Mouse (Mus musculus) embryonic stem cell, embryonic (primary cell): ENCODE results near the gene Gm43518.

ENCODE experiments used
- CTCF ChIA-PET, 4 experiments: fragments of 300-600 bp in 2 of 4; fragments of 350-600 bp in 2 of 4; sonication (Branson Sonifier 250); formaldehyde crosslinking; loops; one replicate each; lab custom pipeline; 2022; ENCODE audit warnings: inconsistent platforms in 2 of 4; lab: Charles Lee
- POLR2A ChIA-PET, 4 experiments: fragments of 300-600 bp in 2 of 4; fragments of 350-600 bp in 2 of 4; sonication (Branson Sonifier 250); formaldehyde crosslinking; loops; one replicate each; lab custom pipeline; 2022; ENCODE audit warnings: antibody characterized with exemption in 4 of 4, inconsistent platforms in 1 of 4; lab: Charles Lee

Gm43518 gene

DNA sequence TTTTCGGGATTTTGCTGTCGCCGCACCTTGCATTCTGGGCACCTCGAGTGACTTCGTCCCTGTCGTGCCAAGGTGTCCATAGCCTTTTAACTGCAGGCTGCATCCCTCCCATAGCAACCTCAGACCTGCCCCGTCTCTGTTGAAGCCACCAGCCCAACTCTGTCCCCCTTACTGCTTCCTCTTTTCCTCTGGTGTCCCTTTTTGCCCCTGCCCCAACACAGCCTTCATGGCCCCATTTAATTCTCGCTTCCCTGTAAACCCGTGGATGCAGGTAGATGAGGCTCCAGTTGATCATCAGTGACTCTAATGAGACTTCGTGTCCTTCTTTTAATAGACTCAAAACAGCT, 19.6 kb upstream of the Gm43518 start:
- CTCF ChIA-PET = interaction anchor here in 2 of 4 experiments (0.5 to 0.7 kb wide), 7 partner anchors 15 to 1397 kb away, joined by 3 to 4 read pairs (median 3); partner anchors contain the start of gene Ccdc62 (in 1 of the 2)
- POLR2A ChIA-PET = interaction anchor here (0.7 to 2.4 kb wide), 13 partner anchors 8 to 577 kb away, joined by 3 to 11 read pairs (median 4); partner anchors contain the start of genes Ccdc62 (in 3 of the 4), 2810006K23Rik (in 1 of the 4), Kntc1 (in 1 of the 4) and Mphosph9 (in 1 of the 4)

DNA sequence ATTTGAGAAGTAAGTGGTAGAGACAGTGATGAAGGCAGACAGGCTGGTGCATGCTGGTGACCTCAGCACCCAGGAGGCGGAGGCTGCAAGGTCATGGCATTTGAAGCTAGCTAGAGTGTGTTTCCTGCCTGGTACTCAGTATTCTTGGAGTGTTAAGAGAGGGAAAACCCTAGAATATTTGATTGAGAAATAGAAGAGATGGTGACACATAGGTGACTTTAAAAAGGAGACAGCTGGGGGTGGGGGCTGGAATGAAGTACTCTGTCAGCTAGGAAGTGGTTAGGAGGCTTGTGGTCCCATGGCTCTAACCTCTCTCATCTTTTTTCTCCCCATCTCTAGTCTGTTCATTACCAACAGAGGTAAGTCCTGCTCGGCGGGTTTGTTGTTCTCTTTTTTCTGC, 12.4 kb upstream of the Gm43518 start:
- ChIA-PET POLR2A (interaction anchor here in 2 of 4 experiments (0.8 to 2.1 kb wide), 8 partner anchors 13 to 194 kb away, joined by 3 to 8 read pairs (median 4); partner anchors contain the start of genes Ccdc62 (in 2 of the 2), Gm43518 (in 1 of the 2), Kntc1 (in 1 of the 2) and Rsrc2 (in 1 of the 2)), CTCF (interaction anchor here in 1 of 4 experiments (0.6 kb wide), 1 partner anchor 94 kb away, joined by 3 read pairs; no protein-coding TSS in a partner anchor)

DNA sequence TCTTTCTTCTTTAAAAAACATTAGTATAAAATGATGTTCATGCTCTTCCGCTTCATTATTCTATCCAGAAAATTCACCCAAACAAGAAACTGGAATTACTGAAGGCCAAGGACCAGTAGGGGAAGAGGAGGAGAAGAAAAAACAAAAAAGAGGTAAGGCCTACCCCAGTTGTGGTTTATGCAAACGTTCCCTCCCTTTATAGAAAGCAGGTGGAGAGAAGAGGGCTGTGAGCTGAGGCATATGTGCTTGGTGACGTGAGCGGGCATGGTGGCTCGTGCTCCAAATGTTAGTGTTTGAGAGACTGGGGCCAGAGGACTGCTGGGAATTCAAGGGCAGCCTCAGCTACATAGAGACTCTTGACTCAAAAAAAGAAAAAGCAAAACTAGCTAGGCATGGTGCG, 5.1 kb upstream of the Gm43518 start:
- POLR2A ChIA-PET = interaction anchor here in 3 of 4 experiments (0.5 to 2.0 kb wide), 6 partner anchors 13 to 173 kb away, joined by 3 to 11 read pairs (median 3); partner anchors contain the start of genes Kntc1 (in 1 of the 3) and Rsrc2 (in 1 of the 3)
- CTCF ChIA-PET = interaction anchor here in 1 of 4 experiments (0.6 kb wide), 2 partner anchors 15 to 28 kb away, joined by 3 to 4 read pairs; no protein-coding TSS in a partner anchor

DNA sequence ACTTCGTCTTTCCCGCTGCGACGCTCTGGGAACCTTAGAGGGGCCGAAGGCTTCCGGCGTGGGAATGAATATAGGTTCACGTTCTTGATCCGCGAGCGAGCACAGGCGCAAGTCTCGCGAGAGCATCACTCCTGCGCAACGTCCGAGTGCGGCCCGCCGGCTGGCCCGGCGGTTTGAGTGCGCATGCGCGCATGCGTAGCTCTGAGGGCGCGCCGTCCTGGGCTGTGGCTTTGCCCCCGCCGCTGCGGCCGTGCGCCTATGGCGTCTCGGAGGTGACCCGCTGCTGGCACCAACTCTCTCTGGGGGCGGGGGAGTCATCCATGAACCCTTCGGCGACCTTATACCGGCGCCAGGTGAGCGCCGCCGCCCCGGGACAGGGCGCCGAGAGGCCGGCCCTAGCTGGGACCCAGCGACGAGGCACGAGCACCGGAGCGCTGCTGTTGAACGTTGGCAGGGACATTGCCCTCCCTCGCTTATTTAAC, 3.3 kb downstream of the Gm43518 start, which contains the start of gene Ccdc62:
Gene Ccdc62, plus strand, starts transcription at position 172 of the 482 bp plus-strand sequence.
- POLR2A ChIA-PET = interaction anchor here in 3 of 4 experiments (0.5 to 2.0 kb wide), 28 partner anchors 8 to 762 kb away, joined by 3 to 8 read pairs (median 4); partner anchors contain the start of genes Vps37b (in 2 of the 3), 2810006K23Rik (in 1 of the 3), Abcb9 (in 1 of the 3) and Denr (in 1 of the 3)
- CTCF ChIA-PET = interaction anchor here in 2 of 4 experiments (0.5 to 1.2 kb wide), 8 partner anchors 11 to 553 kb away, joined by 3 to 4 read pairs (median 3); partner anchors contain the start of genes Abcb9 (in 1 of the 2), Denr (in 1 of the 2) and Snrnp35 (in 1 of the 2)

DNA sequence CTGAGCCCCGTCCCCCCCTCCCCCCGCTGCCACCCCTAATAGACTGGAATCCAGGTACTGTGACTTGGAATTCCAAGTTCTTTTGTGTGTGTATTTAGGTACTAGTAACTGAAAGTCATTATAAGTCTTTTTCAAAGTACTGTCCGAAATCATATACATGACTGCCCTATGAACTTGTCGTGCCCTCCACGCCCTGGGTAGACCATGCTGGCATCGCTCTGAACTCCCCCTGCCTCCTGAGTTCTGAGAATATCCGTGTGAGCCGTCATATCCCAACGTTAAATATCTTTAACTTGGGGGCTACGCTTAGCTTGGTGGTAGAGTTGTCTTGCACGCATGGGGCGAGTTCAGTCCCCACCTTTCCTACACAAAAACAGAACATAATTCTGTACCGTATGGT, 3.9 kb downstream of the Gm43518 start:
- POLR2A ChIA-PET = interaction anchor here in 3 of 4 experiments (0.5 to 2.0 kb wide), 27 partner anchors 10 to 763 kb away, joined by 3 to 8 read pairs (median 4); partner anchors contain the start of genes Vps37b (in 2 of the 3), 2810006K23Rik (in 1 of the 3), Abcb9 (in 1 of the 3) and Denr (in 1 of the 3)
- CTCF ChIA-PET = interaction anchor here in 2 of 4 experiments (0.6 to 1.2 kb wide), 3 partner anchors 87 to 165 kb away, joined by 3 to 4 read pairs (median 3); partner anchors contain the start of gene Abcb9 (in 1 of the 2)

DNA sequence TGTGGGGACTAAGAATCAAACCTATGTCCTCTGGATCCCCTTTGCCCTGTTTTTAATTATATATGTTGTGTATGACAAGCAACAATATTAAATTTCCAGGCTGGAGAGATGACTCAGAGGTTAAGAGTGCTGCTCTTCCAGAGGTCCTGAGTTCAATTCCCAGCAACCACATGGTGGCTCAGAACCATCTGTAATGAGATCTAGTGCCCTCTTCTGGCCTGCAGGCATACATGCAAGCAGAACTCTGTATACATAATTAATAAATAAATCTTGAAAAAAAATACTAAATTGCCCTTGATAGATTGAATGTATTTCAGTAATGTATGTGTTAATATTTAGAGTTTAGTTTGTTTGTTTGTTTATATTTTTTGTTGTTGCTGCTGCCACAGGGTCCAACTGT, 5.7 kb downstream of the Gm43518 start:
- CTCF ChIA-PET = interaction anchor here in 2 of 4 experiments (1.0 to 2.1 kb wide), 3 partner anchors 23 to 152 kb away, joined by 4 to 12 read pairs (median 9); no protein-coding TSS in a partner anchor

DNA sequence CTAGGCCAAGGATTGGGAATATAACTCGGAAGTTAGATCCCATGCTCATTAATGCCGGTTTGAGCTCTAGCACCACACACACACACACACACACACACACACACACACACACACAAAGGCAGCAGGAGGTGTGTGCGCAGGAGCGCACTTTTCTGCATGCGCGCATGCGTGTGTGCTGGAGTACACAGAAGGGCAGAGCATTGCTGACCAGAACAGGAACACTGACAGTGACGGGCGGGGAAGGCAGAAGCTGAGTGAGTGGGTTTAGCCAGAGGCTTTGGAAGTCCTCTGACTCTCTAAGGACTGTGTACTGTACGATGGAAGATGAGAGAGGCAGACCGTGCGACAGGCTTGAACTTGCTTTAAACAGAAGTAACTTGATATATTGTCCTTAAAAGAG, 6.3 kb downstream of the Gm43518 start:
- ChIA-PET POLR2A (interaction anchor here in 3 of 4 experiments (0.5 to 1.6 kb wide), 14 partner anchors 10 to 394 kb away, joined by 3 to 8 read pairs (median 3); partner anchors contain the start of genes 2810006K23Rik (in 1 of the 3), Abcb9 (in 1 of the 3) and Mphosph9 (in 1 of the 3)), CTCF (interaction anchor here in 3 of 4 experiments (0.8 to 2.1 kb wide), 15 partner anchors 8 to 178 kb away, joined by 3 to 14 read pairs (median 5); no protein-coding TSS in a partner anchor)

More for the DNA sequence above, 5.7 kb downstream of the Gm43518 start:
- POLR2A ChIA-PET = interaction anchor here in 3 of 4 experiments (0.5 to 1.4 kb wide), 7 partner anchors 9 to 395 kb away, joined by 3 to 4 read pairs (median 3); partner anchors contain the start of genes 2810006K23Rik (in 1 of the 3) and Mphosph9 (in 1 of the 3)

DNA sequence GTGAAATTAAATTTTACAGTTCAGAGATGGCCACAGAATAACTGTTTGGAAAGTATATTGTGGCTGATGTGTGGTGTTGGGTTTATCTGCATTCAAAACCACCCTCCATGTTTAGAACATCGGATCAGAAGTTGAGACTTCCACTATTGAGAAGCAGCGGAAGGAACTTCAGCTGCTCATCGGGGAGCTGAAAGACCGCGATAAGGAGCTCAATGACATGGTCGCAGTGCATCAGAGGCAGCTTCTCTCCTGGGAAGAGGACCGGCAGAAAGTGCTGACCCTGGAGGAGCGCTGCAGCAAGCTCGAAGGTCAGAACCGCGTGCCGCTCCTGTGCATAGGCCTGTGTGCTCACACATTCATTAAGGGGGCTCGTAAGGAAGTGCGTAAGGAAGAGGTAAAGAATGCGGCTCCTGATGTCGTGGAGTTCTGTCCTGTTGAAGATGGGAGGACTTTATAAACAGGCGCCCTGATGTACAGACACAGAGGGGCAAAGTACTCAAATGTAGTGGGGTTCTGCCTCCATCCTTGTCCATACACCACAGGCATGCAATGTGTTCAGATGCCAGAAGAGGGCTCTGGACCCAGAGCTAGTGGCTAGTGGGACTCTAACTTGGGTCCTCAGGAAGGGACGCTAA, 6.9 kb downstream of the Gm43518 start:
- ChIA-PET CTCF (interaction anchor here (0.5 to 2.1 kb wide), 22 partner anchors 8 to 462 kb away, joined by 3 to 14 read pairs (median 4); no protein-coding TSS in a partner anchor), POLR2A (interaction anchor here in 3 of 4 experiments (0.6 to 1.6 kb wide), 13 partner anchors 24 to 393 kb away, joined by 3 to 8 read pairs (median 3); partner anchors contain the start of genes 2810006K23Rik (in 1 of the 3), Abcb9 (in 1 of the 3) and Mphosph9 (in 1 of the 3))

DNA sequence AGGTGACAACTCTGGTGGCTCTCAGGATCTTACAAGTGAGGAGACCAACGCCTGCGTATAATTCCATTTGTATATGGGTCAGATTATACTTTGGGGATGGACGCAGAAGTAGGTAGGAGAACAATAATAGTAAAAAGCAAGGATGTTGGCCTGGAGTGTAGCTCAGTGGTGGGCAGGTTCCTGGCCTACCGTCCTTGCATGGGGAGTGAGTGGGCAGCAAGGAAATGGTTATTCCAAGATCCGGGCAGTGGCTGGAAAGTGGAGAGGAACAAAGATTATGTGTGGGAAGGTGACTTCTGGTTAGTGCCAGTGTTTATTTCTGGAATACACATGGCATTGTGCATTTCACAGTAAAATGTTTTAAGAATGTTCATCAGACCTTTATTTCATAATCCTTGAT, 8.7 kb downstream of the Gm43518 start:
- CTCF ChIA-PET = interaction anchor here in 1 of 4 experiments (0.6 kb wide), 1 partner anchor 360 kb away, joined by 4 read pairs; no protein-coding TSS in a partner anchor
- POLR2A ChIA-PET = interaction anchor here in 1 of 4 experiments (1.6 kb wide), 1 partner anchor 140 kb away, joined by 3 read pairs; no protein-coding TSS in a partner anchor

DNA sequence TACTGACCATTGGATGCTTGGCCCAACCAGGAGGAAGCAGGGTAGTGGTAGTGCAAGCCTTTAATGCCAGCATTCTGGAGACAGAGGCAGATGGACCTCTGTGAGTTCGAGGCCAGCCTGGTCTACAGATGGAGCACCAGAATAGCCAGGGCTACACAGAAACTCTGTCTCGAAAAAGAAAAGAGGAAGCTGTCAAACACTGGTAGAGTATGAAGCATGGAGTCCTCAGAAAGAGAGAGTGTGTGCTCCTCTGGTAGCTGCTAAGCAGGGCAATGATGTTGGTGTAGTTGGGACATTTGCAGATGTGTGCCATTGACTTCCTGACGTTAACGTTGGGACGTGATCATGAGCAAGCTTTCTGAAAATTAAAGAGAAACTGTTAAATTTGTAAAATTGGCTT, 11.3 kb downstream of the Gm43518 start:
- ChIA-PET POLR2A (interaction anchor here in 2 of 4 experiments (0.6 to 1.5 kb wide), 5 partner anchors 9 to 1887 kb away, joined by 3 to 6 read pairs (median 3); partner anchors contain the start of gene Ccdc62 (in 1 of the 2)), CTCF (no interaction called here)

DNA sequence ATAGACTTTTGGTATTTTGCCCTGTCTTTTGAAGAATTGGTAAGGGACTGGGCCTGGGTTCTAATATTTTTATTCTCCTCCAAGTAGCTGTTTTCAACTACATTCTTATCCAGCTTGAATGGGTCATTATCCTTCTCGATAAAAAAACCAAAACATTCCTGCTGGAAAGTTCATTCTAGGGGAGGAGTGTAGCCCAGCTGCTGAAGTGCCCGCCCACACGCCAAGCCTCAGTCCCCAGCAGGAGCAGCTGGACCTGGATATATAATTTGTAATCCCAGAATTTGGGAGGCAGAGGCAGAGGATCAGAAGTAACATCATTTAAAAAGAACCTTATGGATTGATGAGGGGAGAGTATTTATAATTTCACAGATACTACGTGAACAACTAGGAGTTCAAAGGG, 19.3 kb downstream of the Gm43518 start:
- CTCF ChIA-PET = interaction anchor here in 2 of 4 experiments (1.0 to 1.8 kb wide), 2 partner anchors 56 to 139 kb away, joined by 3 to 5 read pairs; no protein-coding TSS in a partner anchor
- POLR2A ChIA-PET = no interaction called here

DNA sequence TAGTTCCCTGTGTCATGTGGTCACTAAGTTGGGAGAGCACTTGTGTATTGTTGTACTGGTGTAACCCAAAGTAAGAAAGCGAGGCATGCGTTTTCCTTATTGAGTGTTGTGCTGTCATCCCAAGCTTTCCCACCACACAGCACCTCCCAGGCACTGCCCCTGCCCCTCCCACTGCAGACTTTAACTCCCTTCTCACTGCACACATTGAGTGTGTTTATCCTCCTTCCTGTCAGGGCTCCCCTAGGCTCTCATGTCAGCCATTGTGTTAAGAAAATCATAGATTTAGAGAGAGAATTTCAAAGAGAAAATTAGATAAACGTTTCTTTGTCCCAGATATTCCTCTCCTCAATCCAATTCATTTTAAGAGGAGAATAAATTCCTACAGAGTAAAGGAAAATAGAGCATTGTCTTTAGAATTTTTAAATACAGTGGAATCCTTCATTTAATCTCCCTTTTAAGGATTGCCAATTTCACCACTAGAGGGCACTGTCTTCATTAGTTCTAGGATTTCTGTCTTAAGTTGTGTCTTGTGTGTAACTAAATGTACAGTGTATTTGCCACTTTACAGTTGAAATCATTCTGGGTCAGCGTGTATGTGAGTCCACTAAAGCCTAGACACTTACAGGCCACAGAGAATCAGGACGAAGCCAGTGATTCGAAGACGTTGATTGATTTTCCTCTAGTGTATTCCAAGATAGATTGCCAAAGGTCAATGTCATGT, 20.0 kb downstream of the Gm43518 start:
- CTCF ChIA-PET = interaction anchor here in 1 of 4 experiments (1.0 kb wide), 1 partner anchor 55 kb away, joined by 3 read pairs; no protein-coding TSS in a partner anchor
- POLR2A ChIA-PET = no interaction called here

DNA sequence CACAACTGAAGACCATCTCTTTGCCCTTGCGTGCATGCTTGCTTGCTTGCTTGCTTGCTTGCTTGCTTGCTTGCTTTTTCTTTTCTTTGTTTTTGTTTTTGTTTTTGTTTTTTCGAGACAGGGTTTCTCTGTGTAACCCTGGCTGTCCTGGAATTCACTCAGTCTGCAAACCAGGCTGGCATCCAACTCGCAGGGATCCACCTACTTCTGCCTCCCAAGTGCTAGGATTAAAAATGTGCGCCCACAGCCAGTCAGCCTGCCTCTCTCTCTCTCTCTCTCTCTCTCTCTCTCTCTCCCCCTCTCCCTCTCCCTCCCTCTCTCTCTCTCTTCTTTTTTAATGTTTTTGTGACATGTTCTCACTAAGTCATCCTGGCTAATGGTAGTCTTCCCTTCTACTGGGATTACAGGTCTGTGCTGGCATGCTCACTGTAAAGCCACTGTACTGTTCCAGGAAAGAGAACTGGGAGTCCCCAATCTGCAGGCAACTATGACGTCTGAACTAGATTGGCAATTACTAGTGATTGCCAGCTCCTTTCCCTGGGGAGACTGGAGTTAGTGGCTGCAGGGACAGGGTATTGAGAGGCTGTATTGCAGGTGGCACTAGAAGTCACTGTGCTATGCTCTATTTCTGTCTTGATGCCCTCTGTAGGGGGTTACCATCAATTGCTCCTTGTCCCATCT, 25.3 kb downstream of the Gm43518 start:
- CTCF ChIA-PET = no interaction called here

DNA sequence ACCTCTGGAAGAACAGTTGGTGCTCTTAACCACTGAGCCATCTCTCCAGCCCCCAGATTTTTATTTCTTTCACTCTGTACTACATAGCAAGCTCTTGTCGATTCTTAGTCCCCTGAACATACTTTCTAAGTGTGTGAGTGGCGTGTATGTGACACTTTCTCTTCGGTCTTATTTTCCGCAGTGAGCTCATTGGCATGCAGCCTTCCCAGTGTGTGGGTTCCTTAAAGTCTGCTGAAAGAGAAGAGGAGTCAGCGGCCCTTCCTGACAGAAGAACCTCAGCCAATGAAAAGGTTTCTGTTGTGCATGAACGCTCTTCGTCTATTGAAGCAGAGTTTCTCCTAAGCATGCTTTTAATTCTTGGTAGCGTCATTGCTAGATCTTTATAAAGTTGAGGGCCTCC, 30.0 kb downstream of the Gm43518 start:
- POLR2A ChIA-PET = interaction anchor here in 1 of 4 experiments (0.5 to 0.9 kb wide), 2 partner anchors 18 to 681 kb away, joined by 3 read pairs; no protein-coding TSS in a partner anchor
- CTCF ChIA-PET = interaction anchor here in 1 of 4 experiments (0.6 kb wide), 1 partner anchor 263 kb away, joined by 3 read pairs; no protein-coding TSS in a partner anchor

More for the DNA sequence above, 25.3 kb downstream of the Gm43518 start:
- POLR2A ChIA-PET = interaction anchor here in 1 of 4 experiments (0.5 to 0.6 kb wide), 2 partner anchors 41 to 1128 kb away, joined by 3 read pairs; no protein-coding TSS in a partner anchor

DNA sequence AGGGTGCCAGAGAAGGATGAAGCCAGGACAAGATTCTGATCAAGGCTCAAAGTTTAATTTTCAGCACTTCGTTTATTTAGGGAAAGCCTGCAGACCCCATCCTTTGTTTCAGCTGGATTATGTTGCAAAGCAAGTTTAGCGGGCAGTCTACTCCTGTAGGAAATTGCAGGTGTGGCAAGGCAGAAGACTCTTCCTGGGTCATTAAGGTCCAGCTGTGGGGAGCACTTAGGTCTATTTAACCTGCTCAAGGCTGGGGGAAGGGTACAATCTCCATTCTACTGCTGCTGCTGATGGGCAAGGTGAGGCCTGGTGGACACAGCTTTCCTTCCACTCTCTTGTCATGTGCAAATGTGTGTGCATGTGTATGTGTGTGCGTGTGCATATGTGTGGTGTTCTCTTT, 31.8 kb downstream of the Gm43518 start:
- ChIA-PET CTCF (interaction anchor here in 1 of 4 experiments (0.6 kb wide), 1 partner anchor 592 kb away, joined by 4 read pairs; no protein-coding TSS in a partner anchor), POLR2A (interaction anchor here in 1 of 4 experiments (2.2 kb wide), 1 partner anchor 108 kb away, joined by 6 read pairs; no protein-coding TSS in a partner anchor)

DNA sequence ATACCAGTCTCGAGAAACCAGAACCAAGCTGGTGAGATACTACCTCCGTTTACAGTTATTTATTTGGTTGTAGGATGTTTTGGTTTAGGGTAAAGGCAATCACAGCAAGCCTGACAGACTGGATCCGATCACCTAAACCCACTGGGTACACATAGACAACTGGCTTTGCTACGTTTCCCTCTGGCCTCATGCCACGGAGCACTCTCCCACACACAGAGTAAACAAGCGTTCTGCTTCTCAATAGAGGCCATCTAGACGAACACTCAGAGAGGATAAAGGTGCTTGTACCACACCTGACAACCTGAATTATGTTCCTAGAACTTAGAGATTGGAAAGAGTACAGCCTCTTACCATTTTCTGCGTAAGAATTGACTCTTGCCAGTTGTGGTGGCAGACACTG, 32.9 kb downstream of the Gm43518 start:
- ChIA-PET POLR2A (interaction anchor here in 1 of 4 experiments (2.2 kb wide), 1 partner anchor 107 kb away, joined by 6 read pairs; no protein-coding TSS in a partner anchor), CTCF (no interaction called here)
